Mouse (Mus musculus) kidney, adult 2 months (tissue): ENCODE measurements around the gene Galr3.

Experiments used
- CTCF ChIP-seq: fragments of 200-500 bp; conservative IDR thresholded peaks from 2 replicates; pipeline ENCODE4 v1.5.1; 2011; ENCODE audit warnings: low read depth, mild to moderate bottlenecking, control low read depth, low read length, moderate library complexity, mixed read lengths; ENCODE audit not compliant: insufficient read depth, insufficient read length
- POLR2A ChIP-seq: fragments of 200-500 bp; IDR thresholded peaks from one replicate; pipeline ENCODE4 v1.6.1; 2011; ENCODE audit warnings: low read depth, low read length, control low read depth

GRCm38 (mm10) chr15:79074446-79074845, 32.8 kb downstream of the Galr3 start:
- TF ChIP-seq POLR2A: no peak
- no peak for TF ChIP-seq CTCF
